In genomic region chr11:59135904-59136452, GRCm38 (mm10) we compare ENCODE assay signal across 9 mouse cellular contexts. TPM values are rescaled to one million over a fixed set of nuclear protein-coding genes. Genes with fewer than 3 reads are reported as not detected.
DNase-seq lines count a peak whose midpoint lies in the region; ATAC-seq and TF ChIP-seq lines count a peak whose summit lies in the region.
"Had no signal": no experiment of that assay in that cellular context is flagged by ENCODE, and none has a peak within 500 bp of the region (broad histone marks: within the 10 kb centered on the region; RNA-seq: fewer than 3 reads in every experiment).

Gene Obscn, minus strand, starts transcription at chr11:59136402.

- H3K9ac ChIP-seq in intestine, postnatal 0 days (ENCODE audit: low read depth, low read length), result no peak within 1 kb of the TSS

- no peak for DNase-seq in adrenal gland, postnatal 10 days
- no peak for DNase-seq in adrenal gland, postnatal 36 days
- peak; percentile 23 for DNase-seq in ES-CJ7 (ENCODE audit: low read depth, low spot score)
- DNase-seq in heart, adult 18-20 months, result peak; percentile 34 to 47
- no peak for DNase-seq in adrenal gland, postnatal 4 days (ENCODE audit: low spot score in 2 of 2)
- DNase-seq in testis, postnatal 10 days (ENCODE audit: low spot score), result no peak
- no peak for DNase-seq in frontal cortex, postnatal 25 days (ENCODE audit: low spot score in 2 of 2)

- no peak for TF ChIP-seq CTCF in intestine, postnatal 0 days (IDR thresholded peaks at IDR 0.05; ENCODE audit: low read depth)

- no peaks in the 10 kb centered on the region for H3K36me3 ChIP-seq in intestine, postnatal 0 days (ENCODE audit: control insufficient read depth, insufficient read depth)

- no peak within 1 kb of the TSS for H3K27ac ChIP-seq in intestine, postnatal 0 days (ENCODE audit: low read depth, low read length)
- H3K27ac ChIP-seq: macrophage had no signal

- no peak for ATAC-seq in intestine, postnatal 0 days

- peak within 1 kb of the TSS; percentile 6; the same call in 1 of the 2 replicates for H3K4me2 ChIP-seq in intestine, postnatal 0 days (replicated peaks; ENCODE audit: low read depth)

- peak within 1 kb of the TSS; percentile 20; the same call in 1 of the 2 replicates for H3K4me3 ChIP-seq in intestine, postnatal 0 days (ENCODE audit: low read depth, low read length)

- WGBS in intestine, postnatal 0 days, result 15% methylated on average over 44 of the region's 44 CpGs

- H3K4me1 ChIP-seq in intestine, postnatal 0 days (replicated peaks; ENCODE audit: control insufficient read depth, insufficient read depth, low read length), result no peaks in the 10 kb centered on the region

- H3K9me3 ChIP-seq in intestine, postnatal 0 days (ENCODE audit: control insufficient read depth), result no peaks in the 10 kb centered on the region

- H3K27me3 ChIP-seq in intestine, postnatal 0 days (replicated peaks; ENCODE audit: control insufficient read depth, insufficient read depth, low read length), result peaks cover 51% of the 10 kb centered on the region

RNA-seq across cellular contexts. Expression of gene Obscn, which starts in this region (rescaled TPM):
- total RNA-seq in adrenal gland, postnatal 10 days (2021), result 10 to 100 TPM; 20.0 to 75.3 TPM
- total RNA-seq in adrenal gland, postnatal 36 days (2021), result under 1 TPM; 0.93 to 0.95 TPM
- total RNA-seq in heart, adult 18-20 months (2021), result 100 to 1,000 TPM; 753 to 782 TPM
- polyA plus RNA-seq in intestine, postnatal 0 days (2015; fragmentation: Nextera tagmentation; extraction: Ambion mirVana), result 0.16 and 0.23 TPM in 2 replicates
- 10 to 100 TPM in 1 of 2 experiments, 1 to 10 TPM in 1; 9.0 to 22.3 TPM for total RNA-seq in adrenal gland, postnatal 4 days (2021)

Comparison
In these comparisons a context has a peak if more than half of its experiments do, and no peak if none do; other contexts are left out.
1. RNA of gene Obscn (total RNA-seq): 753 to 782 TPM in heart, adult 18-20 months; 20.0 to 75.3 TPM in adrenal gland, postnatal 10 days, 9.0 to 22.3 TPM in adrenal gland, postnatal 4 days and 0.93 to 0.95 TPM in adrenal gland, postnatal 36 days; every median in the first group is over 4 times any median in the second.
2. DNase-seq: peak in ES-CJ7 (single experiment) and heart, adult 18-20 months (2 of 2); none in adrenal gland, postnatal 10 days (single experiment), adrenal gland, postnatal 36 days (0 of 2), adrenal gland, postnatal 4 days (0 of 2), testis, postnatal 10 days (single experiment) and frontal cortex, postnatal 25 days (0 of 2).